Mouse (Mus musculus) heart, adult 18-20 months (tissue): Measurements from ENCODE around the gene 9330159F19Rik. TPM values are rescaled to one million over a fixed set of nuclear protein-coding genes. Genes with fewer than 3 reads are reported as not detected.
A peak's percentile ranks its signal among the peaks of the same experiment; 100 is the strongest.

Experiments used
- DNase-seq, 2 experiments: peaks; one replicate each; pipeline ENCODE4 v3.0.0; 2021 to 2022; ENCODE audit warnings: mixed read lengths in 1 of 2
- long read RNA-seq, 2 experiments: library from polyadenylated mRNA; stranded (forward); transcript quantifications; one replicate each; pipeline ENCODE4 v2.0.0; 2021
- total RNA-seq, 2 experiments: library from RNA; stranded (reverse); gene quantifications; 2 replicates each; pipeline ENCODE4 v1.2.3; 2021

Gene 9330159F19Rik
- total RNA-seq, result under 1 TPM; 0.59 to 0.77 TPM
- long read RNA-seq, experiment 1, result 0 reads
- long read RNA-seq, experiment 2, result 0 reads

GRCm38 (mm10) chr10:29211453-29211852, at the start of gene 9330159F19Rik:
TSS of gene 9330159F19Rik (plus strand) at chr10:29211606.
- peak; percentile 10 to 62 for DNase-seq

GRCm38 (mm10) chr10:29161664-29162063, 49.7 kb upstream of the 9330159F19Rik start:
- no peak for DNase-seq

GRCm38 (mm10) chr10:29173778-29174177, 37.6 kb upstream of the 9330159F19Rik start:
- no peak for DNase-seq

GRCm38 (mm10) chr10:29175656-29176055, 35.8 kb upstream of the 9330159F19Rik start:
- no peak for DNase-seq

GRCm38 (mm10) chr10:29176881-29177280, 34.5 kb upstream of the 9330159F19Rik start:
- no peak for DNase-seq

GRCm38 (mm10) chr10:29178003-29178402, 33.4 kb upstream of the 9330159F19Rik start:
- DNase-seq, result no peak

- no peak for DNase-seq
Measured at GRCm38 (mm10) chr10:29180210-29180609, 31.2 kb upstream of the 9330159F19Rik start.

- DNase-seq, result no peak
Measured at GRCm38 (mm10) chr10:29181046-29181445, 30.4 kb upstream of the 9330159F19Rik start.

- DNase-seq, result no peak
Measured at GRCm38 (mm10) chr10:29193769-29194168, 17.6 kb upstream of the 9330159F19Rik start.

- DNase-seq, result no peak
Measured at GRCm38 (mm10) chr10:29196811-29197210, 14.6 kb upstream of the 9330159F19Rik start.

GRCm38 (mm10) chr10:29198642-29199041, 12.8 kb upstream of the 9330159F19Rik start, which contains the start of gene Gm49353:
TSS of gene Gm49353 (plus strand) at chr10:29198954.
- no peak for DNase-seq

GRCm38 (mm10) chr10:29199835-29200234, 11.6 kb upstream of the 9330159F19Rik start:
- no peak for DNase-seq

GRCm38 (mm10) chr10:29200609-29201008, 10.8 kb upstream of the 9330159F19Rik start:
- DNase-seq, result no peak

GRCm38 (mm10) chr10:29206730-29207129, 4.7 kb upstream of the 9330159F19Rik start:
- peak in 1 of 2 experiments; percentile 18 for DNase-seq

GRCm38 (mm10) chr10:29208735-29209134, 2.7 kb upstream of the 9330159F19Rik start:
- DNase-seq, result no peak

- DNase-seq, result peak in 1 of 2 experiments; percentile 36
Measured at GRCm38 (mm10) chr10:29213534-29214100, 2.2 kb downstream of the 9330159F19Rik start.

- DNase-seq, result no peak
Measured at GRCm38 (mm10) chr10:29216957-29217356, 5.6 kb downstream of the 9330159F19Rik start.

- DNase-seq, result no peak
Measured at GRCm38 (mm10) chr10:29217451-29217850, 6.0 kb downstream of the 9330159F19Rik start.

- no peak for DNase-seq
Measured at GRCm38 (mm10) chr10:29225329-29225728, 13.9 kb downstream of the 9330159F19Rik start.

GRCm38 (mm10) chr10:29231208-29231607, 19.8 kb downstream of the 9330159F19Rik start:
- no peak for DNase-seq
